Mouse (Mus musculus) forebrain, embryonic 15.5 days (tissue): ENCODE measurements at regions not wholly inside any gene's neighbourhood (a gene's known extent, or its start where the extent isn't known, plus 50 kb on each side); places are given as distances from the start of the nearest gene placed in this dataset.

Source experiments
- ATAC-seq: fragments of 200-750 bp; cut with Nextera tagmentation; replicated peaks from 2 replicates; pipeline ENCODE4 v1.8.0; 2017; ENCODE audit warnings: mild to moderate bottlenecking, moderate TSS enrichment, moderate library complexity
- H3K27ac ChIP-seq: fragments of 300-500 bp; sonication (generic); replicated peaks from 2 replicates; pipeline ENCODE4 v1.5.1; 2015; ENCODE audit warnings: mild to moderate bottlenecking, inconsistent platforms
- H3K27me3 ChIP-seq: fragments of 300-500 bp; sonication (generic); 2 replicates; pipeline ENCODE4 v1.6.1; 2015; ENCODE audit warnings: inconsistent platforms
- H3K36me3 ChIP-seq: fragments of 300-500 bp; sonication (generic); 2 replicates; pipeline ENCODE4 v1.6.1; 2015; ENCODE audit warnings: mild to moderate bottlenecking, inconsistent platforms
- H3K4me1 ChIP-seq: fragments of 300-500 bp; sonication (generic); 2 replicates; pipeline ENCODE4 v1.6.1; 2015; ENCODE audit warnings: inconsistent platforms
- H3K4me2 ChIP-seq: fragments of 300-500 bp; sonication (generic); replicated peaks from 2 replicates; pipeline ENCODE4 v1.6.1; 2015; ENCODE audit warnings: mild to moderate bottlenecking, inconsistent platforms
- H3K4me3 ChIP-seq: fragments of 300-500 bp; sonication (generic); 2 replicates; pipeline ENCODE4 v1.5.1; 2015; ENCODE audit warnings: mild to moderate bottlenecking, inconsistent platforms
- H3K9ac ChIP-seq: fragments of 300-500 bp; sonication (generic); replicated peaks from 2 replicates; pipeline ENCODE4 v1.6.1; 2015; ENCODE audit warnings: mild to moderate bottlenecking, inconsistent platforms
- H3K9me3 ChIP-seq: fragments of 300-500 bp; sonication (generic); 2 replicates; pipeline ENCODE4 v1.6.1; 2016; ENCODE audit warnings: inconsistent platforms
- WGBS: fragments of 180-500 bp; shearing (Covaris S2); methylation state at CpG from one replicate; pipeline ENCODE4 v1.1.7; 2015; ENCODE audit warnings: mixed read lengths; 5-methylcytosine and 5-hydroxymethylcytosine counted together

DNA sequence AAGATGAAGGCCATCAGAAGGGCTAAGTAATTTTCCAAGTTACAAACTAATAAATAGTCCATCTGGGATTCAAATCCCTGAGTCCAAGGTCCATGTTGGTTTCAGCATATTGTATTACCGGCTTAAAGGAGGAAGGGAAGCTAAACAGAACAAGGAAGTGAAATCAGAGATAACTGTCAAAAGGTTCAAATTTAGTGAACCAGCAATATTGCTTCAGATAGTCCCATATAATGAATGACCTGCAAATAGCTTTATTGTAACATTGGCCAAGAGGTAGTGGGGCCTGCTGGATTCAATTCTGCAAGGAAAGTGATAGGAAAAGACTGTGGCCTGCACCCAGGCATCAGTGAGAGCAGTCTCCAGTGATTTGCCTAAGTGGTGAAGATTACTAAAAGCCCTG lies 447.8 kb upstream of the Cited2 start:
- no peak for ATAC-seq

GRCm38 (mm10) chr10:17277911-17278310 lies 445.1 kb upstream of the Cited2 start:
- Histone ChIP-seq H3K36me3 (no peaks in the 10 kb centered on the region), H3K27ac (no peak overlapping the region), H3K4me3 (no peak overlapping the region), H3K4me1 (no peaks in the 10 kb centered on the region), H3K9me3 (no peaks in the 10 kb centered on the region), H3K9ac (no peak overlapping the region), H3K27me3 (no peaks in the 10 kb centered on the region), H3K4me2 (no peak overlapping the region)
- ATAC-seq = no peak

More for the DNA sequence above, 447.8 kb upstream of the Cited2 start:
- Histone ChIP-seq H3K9me3 (no peaks in the 10 kb centered on the region), H3K36me3 (no peaks in the 10 kb centered on the region), H3K4me1 (no peaks in the 10 kb centered on the region), H3K9ac (no peak overlapping the region), H3K4me2 (no peak overlapping the region), H3K27me3 (no peaks in the 10 kb centered on the region), H3K4me3 (no peak overlapping the region), H3K27ac (no peak overlapping the region)
- 97% methylated on average over 1 of the region's 1 CpGs for WGBS

- Histone ChIP-seq H3K9ac (no peak overlapping the region), H3K9me3 (no peaks in the 10 kb centered on the region), H3K4me2 (no peak overlapping the region), H3K27me3 (no peaks in the 10 kb centered on the region), H3K4me1 (no peaks in the 10 kb centered on the region), H3K27ac (no peak overlapping the region), H3K36me3 (no peaks in the 10 kb centered on the region), H3K4me3 (no peak overlapping the region)
- 85% methylated on average over 5 of the region's 5 CpGs for WGBS
- no peak for ATAC-seq
These were observed 438.2 kb upstream of the Cited2 start for GRCm38 (mm10) chr10:17284858-17285257.

GRCm38 (mm10) chr10:17287141-17287540 lies 435.9 kb upstream of the Cited2 start:
- H3K9ac ChIP-seq = no peak overlapping the region
- H3K9me3 ChIP-seq = no peaks in the 10 kb centered on the region
- no peaks in the 10 kb centered on the region for H3K27me3 ChIP-seq
- no peaks in the 10 kb centered on the region for H3K36me3 ChIP-seq
- ATAC-seq = no peak
- no peak overlapping the region for H3K4me3 ChIP-seq
- WGBS = 83% methylated on average over 2 of the region's 2 CpGs
- no peak overlapping the region for H3K27ac ChIP-seq
- no peaks in the 10 kb centered on the region for H3K4me1 ChIP-seq
- no peak overlapping the region for H3K4me2 ChIP-seq

DNA sequence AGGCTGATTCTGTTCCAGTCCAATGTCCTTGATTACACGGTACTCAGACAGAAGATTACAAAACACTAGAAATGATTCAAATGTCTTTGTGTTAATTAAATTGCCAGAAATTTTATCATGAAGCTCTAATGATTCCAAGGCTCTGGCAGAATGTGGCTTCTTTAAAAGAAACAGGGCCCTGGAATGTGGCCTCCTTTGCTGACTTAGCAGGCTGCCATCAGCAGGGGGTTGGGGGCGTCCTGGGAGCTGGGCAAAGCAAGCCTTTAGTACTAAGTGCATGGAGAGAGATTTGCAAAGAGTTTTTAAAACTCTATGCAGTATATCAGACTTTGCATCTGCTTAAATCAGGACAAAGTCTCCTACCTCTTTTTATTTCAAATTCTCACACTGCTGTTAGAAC lies 434.8 kb upstream of the Cited2 start:
- Histone ChIP-seq H3K27ac (no peak overlapping the region), H3K9me3 (no peaks in the 10 kb centered on the region), H3K9ac (no peak overlapping the region), H3K36me3 (no peaks in the 10 kb centered on the region), H3K4me3 (no peak overlapping the region), H3K4me2 (no peak overlapping the region), H3K4me1 (no peaks in the 10 kb centered on the region), H3K27me3 (no peaks in the 10 kb centered on the region)
- 10% methylated on average over 2 of the region's 2 CpGs for WGBS
- no peak for ATAC-seq

DNA sequence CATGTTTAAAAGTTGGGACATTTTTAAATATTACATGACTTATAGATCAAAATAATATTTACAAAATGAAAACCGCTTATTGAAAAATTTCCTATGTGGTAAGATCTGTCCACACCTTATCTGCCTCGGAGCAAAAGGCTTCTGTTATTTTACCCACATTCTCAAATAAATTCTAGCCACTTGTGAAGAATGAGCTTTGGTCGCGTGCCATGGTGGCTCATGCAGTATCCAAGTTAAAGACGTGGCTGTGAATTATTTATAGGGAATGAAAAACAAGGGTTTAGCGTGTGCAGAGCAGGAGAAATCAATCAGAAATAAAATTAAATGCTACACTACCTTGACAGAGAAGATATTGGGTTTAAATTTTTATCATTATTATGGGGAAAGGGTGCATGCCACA lies 430.7 kb upstream of the Cited2 start:
- no peak for ATAC-seq
- no peak overlapping the region for H3K27ac ChIP-seq
- H3K27me3 ChIP-seq = no peaks in the 10 kb centered on the region
- H3K4me3 ChIP-seq = no peak overlapping the region
- no peak overlapping the region for H3K9ac ChIP-seq
- H3K4me1 ChIP-seq = no peaks in the 10 kb centered on the region
- no peak overlapping the region for H3K4me2 ChIP-seq
- 84% methylated on average over 6 of the region's 6 CpGs for WGBS
- H3K9me3 ChIP-seq = no peaks in the 10 kb centered on the region
- H3K36me3 ChIP-seq = no peaks in the 10 kb centered on the region

DNA sequence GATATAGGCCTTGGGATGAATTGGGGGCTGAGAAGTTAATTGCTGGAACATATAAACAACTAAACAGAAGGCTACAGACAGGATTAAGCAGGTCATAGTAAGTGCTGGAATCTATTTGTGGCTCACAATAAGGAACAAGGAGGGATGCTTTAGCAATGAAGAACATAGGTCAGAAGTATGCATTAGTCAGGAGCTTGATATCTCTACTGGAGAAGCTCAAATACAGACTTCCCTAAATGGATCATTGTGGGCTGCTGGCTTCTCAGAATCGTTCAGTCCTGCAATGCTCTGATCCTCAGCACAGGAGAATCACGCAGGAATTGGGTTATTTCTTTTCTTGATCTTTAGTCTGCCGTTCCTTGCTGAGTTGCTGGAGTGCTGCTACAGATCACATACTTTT lies 428.6 kb upstream of the Cited2 start:
- Histone ChIP-seq H3K4me3 (no peak overlapping the region), H3K4me2 (no peak overlapping the region), H3K27me3 (no peaks in the 10 kb centered on the region), H3K4me1 (no peaks in the 10 kb centered on the region), H3K27ac (no peak overlapping the region), H3K36me3 (no peaks in the 10 kb centered on the region), H3K9ac (no peak overlapping the region), H3K9me3 (no peaks in the 10 kb centered on the region)
- WGBS = 78% methylated on average over 3 of the region's 3 CpGs
- no peak for ATAC-seq

- H3K36me3 ChIP-seq = no peaks in the 10 kb centered on the region
- no peaks in the 10 kb centered on the region for H3K9me3 ChIP-seq
- no peak overlapping the region for H3K4me2 ChIP-seq
- no peaks in the 10 kb centered on the region for H3K27me3 ChIP-seq
- H3K9ac ChIP-seq = no peak overlapping the region
- no peaks in the 10 kb centered on the region for H3K4me1 ChIP-seq
- 89% methylated on average over 3 of the region's 3 CpGs for WGBS
- H3K4me3 ChIP-seq = no peak overlapping the region
- no peak overlapping the region for H3K27ac ChIP-seq
- no peak for ATAC-seq
These were observed 427.9 kb upstream of the Cited2 start for GRCm38 (mm10) chr10:17295157-17295556.

GRCm38 (mm10) chr10:17299600-17299999 lies 423.4 kb upstream of the Cited2 start:
- no peak overlapping the region for H3K27ac ChIP-seq
- WGBS = 32% methylated on average over 6 of the region's 6 CpGs
- H3K4me1 ChIP-seq = no peaks in the 10 kb centered on the region
- no peaks in the 10 kb centered on the region for H3K9me3 ChIP-seq
- no peaks in the 10 kb centered on the region for H3K36me3 ChIP-seq
- no peak for ATAC-seq
- no peak overlapping the region for H3K4me2 ChIP-seq
- no peak overlapping the region for H3K4me3 ChIP-seq
- no peaks in the 10 kb centered on the region for H3K27me3 ChIP-seq
- H3K9ac ChIP-seq = no peak overlapping the region

GRCm38 (mm10) chr10:17326724-17327123 lies 396.3 kb upstream of the Cited2 start:
- WGBS = 94% methylated on average over 3 of the region's 3 CpGs
- H3K4me3 ChIP-seq = no peak overlapping the region
- H3K9ac ChIP-seq = no peak overlapping the region
- H3K27ac ChIP-seq = no peak overlapping the region
- no peaks in the 10 kb centered on the region for H3K36me3 ChIP-seq
- no peak for ATAC-seq
- no peak overlapping the region for H3K4me2 ChIP-seq
- no peaks in the 10 kb centered on the region for H3K9me3 ChIP-seq
- peaks cover 13% of the 10 kb centered on the region for H3K4me1 ChIP-seq
- no peaks in the 10 kb centered on the region for H3K27me3 ChIP-seq

- Histone ChIP-seq H3K36me3 (no peaks in the 10 kb centered on the region), H3K4me3 (peak overlapping the region; percentile 37), H3K4me1 (peaks cover 32% of the 10 kb centered on the region), H3K9me3 (no peaks in the 10 kb centered on the region), H3K27ac (peak overlapping the region; percentile 90), H3K27me3 (no peaks in the 10 kb centered on the region), H3K9ac (peak overlapping the region; percentile 52), H3K4me2 (peak overlapping the region; percentile 61)
- 1% methylated on average over 6 of the region's 6 CpGs for WGBS
- ATAC-seq = peak; percentile 89
These were observed 392.0 kb upstream of the Cited2 start for GRCm38 (mm10) chr10:17330904-17331606.

DNA sequence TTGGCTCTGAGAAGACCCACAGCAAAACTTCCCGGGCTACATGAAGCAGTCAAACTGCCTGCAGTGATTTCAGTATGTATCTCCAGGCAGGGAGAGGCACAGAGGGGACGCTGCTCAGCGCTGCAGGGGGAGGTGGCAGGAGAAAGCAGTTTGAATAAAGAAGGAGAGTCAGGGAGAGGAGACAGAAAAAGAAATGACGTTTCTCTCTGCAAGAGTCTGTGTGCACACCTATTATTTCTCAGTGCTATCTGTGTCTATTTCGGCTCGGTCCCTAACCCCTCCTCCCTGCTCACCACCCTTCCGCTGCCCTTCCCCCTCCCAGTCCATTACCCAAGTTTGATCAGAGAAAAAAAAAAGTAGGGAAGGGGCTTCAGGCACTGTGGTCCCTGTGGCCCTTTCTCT lies 391.4 kb upstream of the Cited2 start:
- 0% methylated on average over 7 of the region's 7 CpGs for WGBS
- Histone ChIP-seq H3K9ac (peak overlapping the region; percentile 52), H3K9me3 (no peaks in the 10 kb centered on the region), H3K4me3 (peak overlapping the region; percentile 37), H3K27me3 (no peaks in the 10 kb centered on the region), H3K4me2 (peak overlapping the region; percentile 61), H3K4me1 (peaks cover 32% of the 10 kb centered on the region), H3K36me3 (no peaks in the 10 kb centered on the region), H3K27ac (peak overlapping the region; percentile 90)
- peak; percentile 86 for ATAC-seq
